Mouse (Mus musculus): ENCODE results near the gene Olfr866. TPM values are rescaled to one million over a fixed set of nuclear protein-coding genes. Genes with fewer than 3 reads are reported as not detected.

Olfr866 gene
- total RNA-seq (2023) = not detected in 4 replicates

GRCm38 (mm10) chr9:20027935-20028334 is at the start of gene Olfr866:
Gene Olfr866, minus strand, starts transcription at chr9:20028035.

GRCm38 (mm10) chr9:20057462-20057861 is 29.6 kb upstream of the Olfr866 start, which contains the start of gene Olfr867:
Gene Olfr867, minus strand, starts transcription at chr9:20057562.

Other genes with a start within 250 kb of the Olfr866 start
- not detected in 4 replicates for gene Olfr58, start 247.8 kb downstream of the Olfr866 start, total RNA-seq (2023)
- gene Olfr859, start 223.1 kb downstream of the Olfr866 start, total RNA-seq (2023) = not detected in 4 replicates
- gene Olfr860, start 178.3 kb downstream of the Olfr866 start, total RNA-seq (2023) = not detected in 4 replicates
- gene Olfr862, start 140.0 kb downstream of the Olfr866 start, total RNA-seq (2023) = not detected in 4 replicates
- not detected in 4 replicates for gene Olfr77, start 111.2 kb downstream of the Olfr866 start, total RNA-seq (2023)
- gene Olfr867, start 29.5 kb upstream of the Olfr866 start, total RNA-seq (2023) = not detected in 4 replicates
- not detected in 4 replicates for gene Olfr868, start 70.6 kb upstream of the Olfr866 start, total RNA-seq (2023)
- not detected in 4 replicates for gene Olfr869, start 101.0 kb upstream of the Olfr866 start, total RNA-seq (2023)
- not detected in 4 replicates for gene Olfr870, start 146.0 kb upstream of the Olfr866 start, total RNA-seq (2023)
- gene Olfr871, start 184.2 kb upstream of the Olfr866 start, total RNA-seq (2023) = not detected in 4 replicates
- not detected in 4 replicates for gene Olfr872, start 209.1 kb upstream of the Olfr866 start, total RNA-seq (2023)

Data from B cell, adult 62 days (primary cell).